Mouse (Mus musculus) ES-E14 (cell line): ENCODE data around the gene Gm49393. TPM values are rescaled to one million over a fixed set of nuclear protein-coding genes. Genes with fewer than 3 reads are reported as not detected.
"Not testable (repeated sequence)": the region's sequence is repeated elsewhere in the genome, so short reads cannot be mapped to it uniquely, and the experiment has no call there.

Source experiments
- DNase-seq: peaks from one replicate; pipeline ENCODE4 v3.0.0-alpha.2; 2013; ENCODE audit warnings: low read depth, low spot score
- H3K27ac ChIP-seq: 2 replicates; pipeline ENCODE4 v1.5.1; 2012; ENCODE audit warnings: low read depth, mild to moderate bottlenecking, low read length, moderate library complexity, mixed read lengths; ENCODE audit not compliant: poor library complexity, insufficient read depth, severe bottlenecking
- H3K36me3 ChIP-seq: 2 replicates; pipeline ENCODE4 v1.6.1; 2012; ENCODE audit warnings: mild to moderate bottlenecking, low read length, moderate library complexity, mixed read lengths; ENCODE audit not compliant: control insufficient read depth, poor library complexity, insufficient read depth, severe bottlenecking
- H3K4me1 ChIP-seq, 2 experiments: fragments of 150-350 bp in 1 of 2; sonication (generic) in 1 of 2; 2 replicates each; pipeline ENCODE4 v1.6.1; 2012; ENCODE audit warnings: low read length in 2 of 2, mild to moderate bottlenecking in 1 of 2, mixed read lengths in 1 of 2; ENCODE audit not compliant: control insufficient read depth in 2 of 2, insufficient read depth in 2 of 2, poor library complexity in 1 of 2
- H3K4me3 ChIP-seq, 2 experiments: fragments of 150-350 bp in 1 of 2; sonication (generic) in 1 of 2; 2 replicates each; pipeline ENCODE4 v1.5.1; 2012; ENCODE audit warnings: low read length in 2 of 2, low read depth in 1 of 2, mild to moderate bottlenecking in 1 of 2, mixed read lengths in 1 of 2; ENCODE audit not compliant: insufficient read depth in 1 of 2, poor library complexity in 1 of 2, severe bottlenecking in 1 of 2
- H3K9ac ChIP-seq: 2 replicates; pipeline ENCODE4 v1.6.1; 2012; ENCODE audit warnings: low read depth, mild to moderate bottlenecking, low read length, mixed read lengths; ENCODE audit not compliant: poor library complexity, insufficient read depth, severe bottlenecking
- H3K9me3 ChIP-seq: fragments of 150-350 bp; sonication (generic); 2 replicates; pipeline ENCODE4 v1.6.1; 2012; ENCODE audit warnings: low read depth, mild to moderate bottlenecking, low read length; ENCODE audit not compliant: control insufficient read depth, insufficient read depth
- CHD2 ChIP-seq: IDR thresholded peaks from 2 replicates; pipeline ENCODE4 v1.6.1; 2014; ENCODE audit warnings: mild to moderate bottlenecking, low read depth, low read length, inconsistent platforms
- HCFC1 ChIP-seq: IDR thresholded peaks from 2 replicates; pipeline ENCODE4 v1.6.1; 2012; ENCODE audit warnings: low read length, inconsistent platforms, borderline replicate concordance; ENCODE audit not compliant: insufficient read depth
- MAFK ChIP-seq: IDR thresholded peaks from 2 replicates; pipeline ENCODE4 v1.6.1; 2014; ENCODE audit warnings: mild to moderate bottlenecking, low read depth, low read length, inconsistent platforms; ENCODE audit not compliant: insufficient read depth
- ZC3H11A ChIP-seq: IDR thresholded peaks from 2 replicates; pipeline ENCODE4 v1.6.1; 2012; ENCODE audit warnings: low read depth, mild to moderate bottlenecking, inconsistent platforms, low read length, borderline replicate concordance
- ZNF384 ChIP-seq: IDR thresholded peaks from 2 replicates; pipeline ENCODE4 v1.6.1; 2012; ENCODE audit warnings: low read depth, low read length, inconsistent platforms
- in situ Hi-C, 2 experiments: fragments of 600-800 bp; cut with MboI; formaldehyde crosslinking; loops; one replicate each; pipeline ENCODE4 v1.15.1; 2025; ENCODE audit warnings: low sequenced_read_pairs in 2 of 2, inconsistent platforms in 1 of 2; ENCODE audit not compliant: unreplicated experiment in 2 of 2
- total RNA-seq: library from RNA; depleted of rRNA; stranded (reverse); fragments of 300-350 nt; gene quantifications from 2 replicates; pipeline ENCODE4 v1.2.3, GENCODE M21; 2012; rRNA removed

The Gm49393 gene
- not detected in 2 replicates for total RNA-seq

DNA sequence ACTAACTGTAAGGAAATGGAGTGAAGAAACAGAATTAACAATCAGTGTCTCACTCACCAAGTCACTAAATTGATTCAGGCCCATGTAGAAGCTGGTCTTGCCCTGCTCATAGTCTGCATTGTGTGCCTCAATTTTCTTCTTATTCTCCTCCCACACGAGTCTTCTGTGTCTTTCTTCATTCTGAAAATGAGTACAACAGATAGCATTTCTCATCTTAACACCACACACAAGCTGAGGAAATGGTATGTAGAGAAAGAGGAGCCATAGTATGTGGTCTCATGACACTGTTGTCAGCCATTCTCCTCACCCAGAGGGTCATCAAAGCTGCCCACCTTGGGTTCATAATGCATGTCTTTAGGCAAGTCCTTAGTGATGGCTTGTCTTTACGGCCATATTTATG is at the start of gene Gm49393:
Gene Gm49393 (minus strand): TSS at position 101 of the 400 bp plus-strand sequence.
- H3K27ac ChIP-seq, H3K4me3 ChIP-seq, DNase-seq, in situ Hi-C loops, H3K4me1 ChIP-seq, H3K9me3 ChIP-seq, H3K9ac ChIP-seq, H3K36me3 ChIP-seq: not testable (repeated sequence)

DNA sequence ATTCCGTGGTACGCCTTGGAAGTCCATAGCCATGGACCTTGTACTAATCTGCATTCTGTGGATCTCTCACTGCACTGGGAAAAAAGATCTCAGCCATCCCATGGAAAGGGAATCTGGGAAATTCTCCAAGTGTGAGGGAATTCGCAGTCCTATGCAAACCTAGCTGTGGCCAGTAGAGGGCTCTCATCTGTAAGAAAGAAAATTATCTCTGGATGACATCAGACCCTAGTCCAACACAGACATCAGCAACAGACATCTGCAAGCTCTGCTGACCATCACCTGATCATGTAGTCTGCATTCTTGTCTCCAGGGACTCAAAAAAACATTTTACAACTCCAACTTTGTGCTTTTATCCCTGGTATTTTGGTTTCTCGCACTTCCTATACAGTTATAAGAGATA is 36.9 kb upstream of the Gm49393 start:
- H3K4me1 ChIP-seq, H3K9me3 ChIP-seq, H3K36me3 ChIP-seq, H3K27ac ChIP-seq, H3K9ac ChIP-seq, H3K4me3 ChIP-seq, in situ Hi-C loops: not testable (repeated sequence)
- peak; percentile 3 for DNase-seq

DNA sequence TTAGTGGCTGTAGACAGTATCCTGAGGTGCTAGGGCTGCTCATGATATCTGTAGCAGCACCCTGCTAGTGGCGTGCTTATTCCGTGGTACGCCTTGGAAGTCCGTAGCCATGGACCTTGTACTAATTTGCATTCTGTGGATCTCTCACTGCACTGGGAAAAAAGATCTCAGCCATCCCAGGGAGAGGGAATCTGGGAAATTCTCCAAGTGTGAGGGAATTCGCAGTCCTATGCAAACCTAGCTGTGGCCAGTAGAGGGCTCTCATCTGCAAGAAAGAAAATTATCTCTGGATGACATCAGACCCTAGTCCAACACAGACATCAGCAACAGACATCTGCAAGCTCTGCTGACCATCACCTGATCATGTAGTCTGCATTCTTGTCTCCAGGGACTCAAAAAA is 28.6 kb upstream of the Gm49393 start:
- H3K4me3 ChIP-seq, H3K9me3 ChIP-seq, H3K4me1 ChIP-seq, H3K27ac ChIP-seq, in situ Hi-C loops, H3K9ac ChIP-seq, H3K36me3 ChIP-seq, DNase-seq: not testable (repeated sequence)

DNA sequence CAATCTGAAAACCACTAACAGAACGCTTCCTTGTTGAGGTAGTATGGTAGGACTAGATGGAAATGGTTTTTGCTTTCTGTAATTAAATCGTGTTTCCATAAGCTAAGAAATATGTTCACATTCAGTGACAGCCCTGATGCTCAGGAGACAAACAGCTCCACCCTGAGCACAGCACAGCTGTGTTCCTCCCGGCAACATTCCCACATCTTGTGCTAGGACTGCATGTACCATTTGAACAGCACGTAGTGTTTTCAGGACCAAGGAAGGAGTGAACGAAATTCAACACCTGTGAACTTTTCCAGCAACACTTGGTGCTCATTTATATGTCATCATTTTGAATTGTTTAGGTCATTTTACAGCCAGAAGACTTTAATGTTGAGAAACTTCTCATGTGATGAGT is 26.3 kb upstream of the Gm49393 start:
- no peak for DNase-seq
- no peaks in the 10 kb centered on the region for H3K36me3 ChIP-seq
- H3K4me3 ChIP-seq = no peak overlapping the region
- TF ChIP-seq ZC3H11A (no peak), MAFK (no peak), CHD2 (no peak), ZNF384 (no peak), HCFC1 (no peak)
- H3K4me1 ChIP-seq = no peaks in the 10 kb centered on the region
- H3K9me3 ChIP-seq = no peaks in the 10 kb centered on the region
- H3K9ac ChIP-seq = no peak overlapping the region
- H3K27ac ChIP-seq = no peak overlapping the region
- in situ Hi-C loops = no loop called here

DNA sequence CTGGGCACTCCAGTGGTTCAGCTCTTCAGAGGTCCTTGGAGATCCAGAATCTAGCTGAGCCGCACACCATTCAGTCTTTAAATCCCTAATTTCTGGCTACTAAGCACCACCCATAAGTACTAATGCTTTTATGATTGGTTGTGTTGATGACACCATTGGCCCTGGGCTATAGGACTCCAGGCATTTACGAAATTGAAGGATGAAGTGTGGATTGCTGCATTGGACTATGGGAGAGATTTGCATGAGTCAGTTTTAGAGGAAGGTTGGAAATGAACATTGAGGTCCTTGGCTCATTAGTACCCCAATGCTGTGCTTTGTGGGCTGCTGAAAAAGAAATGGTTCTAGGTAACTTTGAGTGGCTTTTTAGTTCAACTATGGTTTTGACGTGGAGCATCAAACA is 6.5 kb upstream of the Gm49393 start, which contains the start of gene Tpbpa:
Gene Tpbpa (minus strand): TSS at position 101 of the 400 bp plus-strand sequence.
- H3K4me3 ChIP-seq, H3K4me1 ChIP-seq, H3K9ac ChIP-seq, in situ Hi-C loops, H3K27ac ChIP-seq, DNase-seq, H3K36me3 ChIP-seq, H3K9me3 ChIP-seq: not testable (repeated sequence)

DNA sequence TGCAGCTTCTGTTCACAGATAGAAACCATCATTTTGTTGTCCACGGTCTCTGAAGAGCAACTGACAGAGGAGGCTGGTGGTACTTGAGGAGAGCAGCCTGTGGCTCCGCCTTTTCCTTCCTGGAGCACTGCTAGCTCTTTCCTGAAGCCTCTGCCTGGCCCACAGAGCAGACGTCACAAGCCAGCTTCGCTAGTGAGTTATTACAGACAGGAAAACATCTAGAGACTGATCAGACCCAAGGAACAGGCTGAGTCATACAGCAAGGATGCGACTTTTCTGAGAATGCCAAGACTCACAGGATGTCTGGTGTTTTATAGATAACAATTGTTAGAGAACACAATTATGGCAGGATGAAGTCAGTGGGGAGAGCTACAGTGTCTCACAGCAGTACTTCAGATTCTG is 1.1 kb upstream of the Gm49393 start, which contains the start of the genes Gm49391 and Ctla2a:
Gene Gm49391 (minus strand): TSS at position 72 of the 402 bp plus-strand sequence.
Gene Ctla2a (minus strand): TSS at position 126 of the 402 bp plus-strand sequence.
- no peak for DNase-seq
- TF ChIP-seq CHD2 (no peak), MAFK (no peak), ZNF384 (no peak), ZC3H11A (no peak), HCFC1 (no peak)
- no peaks in the 10 kb centered on the region for H3K4me1 ChIP-seq
- H3K36me3 ChIP-seq = no peaks in the 10 kb centered on the region
- H3K9ac ChIP-seq = no peak within 1 kb of the TSS
- no peak within 1 kb of the TSS for H3K4me3 ChIP-seq
- H3K9me3 ChIP-seq = no peaks in the 10 kb centered on the region
- no peak within 1 kb of the TSS for H3K27ac ChIP-seq
- in situ Hi-C loops = no loop called here

DNA sequence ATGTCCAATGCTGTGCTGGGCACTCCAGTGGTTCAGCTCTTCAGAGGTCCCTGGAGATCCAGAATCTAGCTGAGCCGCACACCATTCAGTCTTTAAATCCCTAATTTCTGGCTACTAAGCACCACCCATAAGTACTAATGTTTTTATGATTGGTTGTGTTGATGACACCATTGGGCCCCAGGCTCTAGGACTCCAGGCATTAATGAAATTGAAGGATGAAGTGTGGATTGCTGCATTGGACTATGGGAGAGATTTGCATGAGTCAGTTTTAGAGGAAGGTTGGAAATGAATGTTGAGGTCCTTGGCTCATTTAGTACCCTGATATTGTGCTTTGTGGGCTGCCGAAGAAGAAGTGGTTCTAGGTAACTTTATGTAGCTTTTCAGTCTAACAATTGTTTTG is 30.6 kb downstream of the Gm49393 start, which contains the start of gene Tpbpb:
Gene Tpbpb (minus strand): TSS at position 101 of the 400 bp plus-strand sequence.
- H3K9me3 ChIP-seq, DNase-seq, H3K4me1 ChIP-seq, H3K9ac ChIP-seq, in situ Hi-C loops, H3K27ac ChIP-seq, H3K36me3 ChIP-seq, H3K4me3 ChIP-seq: not testable (repeated sequence)
